Mouse (Mus musculus) forebrain, embryonic 13.5 days (tissue): ENCODE measurements around the gene Thnsl2. TPM values are rescaled to one million over a fixed set of nuclear protein-coding genes. Genes with fewer than 3 reads are reported as not detected.

Experiments
- ATAC-seq: fragments of 200-750 bp; cut with Nextera tagmentation; 2 replicates; pipeline ENCODE4 v1.8.0; 2017
- H3K27ac ChIP-seq: fragments of 300-500 bp; sonication (generic); 2 replicates; pipeline ENCODE4 v1.5.1; 2015; ENCODE audit warnings: inconsistent platforms, mild to moderate bottlenecking, moderate library complexity
- H3K27me3 ChIP-seq: fragments of 300-500 bp; sonication (generic); 2 replicates; pipeline ENCODE4 v1.6.1; 2015; ENCODE audit warnings: mild to moderate bottlenecking, inconsistent platforms
- H3K36me3 ChIP-seq: fragments of 300-500 bp; sonication (generic); 2 replicates; pipeline ENCODE4 v1.6.1; 2015; ENCODE audit warnings: mild to moderate bottlenecking, inconsistent platforms; ENCODE audit not compliant: poor library complexity, severe bottlenecking
- H3K4me1 ChIP-seq: fragments of 300-500 bp; sonication (generic); 2 replicates; pipeline ENCODE4 v1.6.1; 2015; ENCODE audit warnings: inconsistent platforms
- H3K4me2 ChIP-seq: fragments of 300-500 bp; sonication (generic); 2 replicates; pipeline ENCODE4 v1.6.1; 2015; ENCODE audit warnings: inconsistent platforms, mild to moderate bottlenecking, moderate library complexity
- H3K4me3 ChIP-seq: fragments of 300-500 bp; sonication (generic); 2 replicates; pipeline ENCODE4 v1.5.1; 2015; ENCODE audit warnings: mild to moderate bottlenecking, inconsistent platforms
- H3K9ac ChIP-seq: fragments of 300-500 bp; sonication (generic); 2 replicates; pipeline ENCODE4 v1.6.1; 2015; ENCODE audit warnings: mild to moderate bottlenecking, inconsistent platforms
- H3K9me3 ChIP-seq: fragments of 300-500 bp; sonication (generic); replicated peaks from 2 replicates; pipeline ENCODE4 v1.6.1; 2016; ENCODE audit warnings: inconsistent platforms
- WGBS: fragments of 180-500 bp; shearing (Covaris S2); methylation state at CpG from one replicate; pipeline ENCODE4 v1.1.7; 2015; 5-methylcytosine and 5-hydroxymethylcytosine counted together
- polyA plus RNA-seq: library from polyadenylated mRNA; unstranded; fragments of >200 nt; fragmentation: Nextera tagmentation; extraction: Ambion mirVana; gene quantifications from 2 replicates; pipeline ENCODE4 v1.2.1, GENCODE M21; 2015

Gene Thnsl2
- polyA plus RNA-seq, 1 experiment from 2014 or later, result 2.9 TPM

DNA sequence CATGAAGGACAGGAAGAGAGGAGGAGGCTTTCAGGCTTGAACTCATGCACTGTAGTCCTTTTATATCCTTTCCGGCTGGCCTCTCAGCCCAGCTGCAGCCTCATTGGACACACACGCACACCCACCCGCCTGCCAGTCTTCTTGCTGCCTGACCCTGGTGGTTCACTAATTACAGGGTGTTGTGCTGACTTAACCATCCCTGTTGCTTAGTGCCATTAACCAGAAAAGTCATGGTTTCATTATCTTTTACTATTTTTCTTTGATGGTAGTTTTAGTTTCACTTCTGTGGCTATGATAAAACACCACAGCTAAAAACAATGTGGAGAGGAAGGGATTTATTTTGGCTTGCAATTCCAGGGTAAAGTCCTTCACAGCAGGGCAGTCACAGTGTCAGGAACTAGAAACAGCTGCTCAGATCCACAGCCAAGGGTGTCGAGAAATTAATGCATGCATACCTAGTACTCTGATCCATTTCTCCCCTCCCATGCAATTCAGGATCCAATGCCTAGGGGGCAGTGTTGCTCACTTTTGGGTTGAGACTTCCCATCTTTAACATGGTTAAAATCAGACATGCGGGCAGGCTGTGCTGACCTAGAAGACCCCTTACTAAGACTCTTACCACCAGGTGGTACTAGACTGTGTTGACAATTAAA lies 12.6 kb upstream of the Thnsl2 start:
- Histone ChIP-seq H3K27me3 (no peaks in the 10 kb centered on the region), H3K9ac (no peak overlapping the region), H3K4me1 (no peaks in the 10 kb centered on the region), H3K9me3 (no peaks in the 10 kb centered on the region), H3K27ac (no peak overlapping the region), H3K4me2 (no peak overlapping the region), H3K4me3 (no peak overlapping the region), H3K36me3 (no peaks in the 10 kb centered on the region)
- no peak for ATAC-seq
- WGBS, result 71% methylated on average over 5 of the region's 5 CpGs

DNA sequence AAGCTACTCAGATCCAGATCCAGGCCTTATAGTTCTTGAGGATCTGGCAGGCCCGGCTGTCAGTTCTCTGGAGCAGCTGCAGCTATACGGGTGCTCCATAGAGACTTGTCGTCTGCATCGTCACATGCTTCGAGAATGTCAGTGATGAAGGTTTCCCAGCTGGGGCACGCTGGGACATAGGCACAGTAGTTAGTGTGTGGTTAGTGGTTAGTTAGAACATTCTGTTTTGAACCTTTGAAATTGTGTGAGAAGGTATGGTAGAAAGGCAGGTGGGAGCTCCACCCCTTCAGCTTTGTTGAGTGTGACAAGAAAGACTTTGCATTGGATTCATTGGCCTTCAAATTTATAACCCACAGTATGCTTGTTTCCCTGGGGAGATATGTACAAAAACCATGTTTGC lies 10.6 kb upstream of the Thnsl2 start:
- Histone ChIP-seq H3K9ac (no peak overlapping the region), H3K27ac (no peak overlapping the region), H3K9me3 (no peaks in the 10 kb centered on the region), H3K36me3 (no peaks in the 10 kb centered on the region), H3K4me3 (no peak overlapping the region), H3K4me1 (no peaks in the 10 kb centered on the region), H3K27me3 (no peaks in the 10 kb centered on the region), H3K4me2 (no peak overlapping the region)
- ATAC-seq, result no peak
- WGBS, result 93% methylated on average over 6 of the region's 6 CpGs

DNA sequence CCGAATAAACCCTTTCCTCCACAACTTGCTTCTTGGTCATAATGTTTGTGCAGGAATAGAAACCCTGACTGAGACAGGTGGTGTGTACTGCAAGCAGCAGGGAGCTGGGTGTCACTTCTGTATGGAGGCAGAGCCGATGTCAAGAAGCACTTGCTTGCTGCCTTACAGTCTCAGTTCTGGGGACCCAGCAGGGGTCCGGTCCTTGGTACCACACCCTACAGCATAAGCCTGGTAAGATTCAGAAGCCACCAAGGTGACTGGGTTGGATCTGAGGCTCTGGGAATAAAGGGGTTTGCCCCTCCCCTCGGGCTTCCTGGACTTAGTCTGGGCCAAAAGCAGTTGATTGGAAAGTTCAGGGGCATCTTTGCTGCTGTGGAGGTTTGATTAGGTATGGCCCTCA lies 9.2 kb upstream of the Thnsl2 start:
- H3K27me3 ChIP-seq, result no peaks in the 10 kb centered on the region
- ATAC-seq, result no peak
- H3K27ac ChIP-seq, result no peak overlapping the region
- H3K9me3 ChIP-seq, result no peaks in the 10 kb centered on the region
- H3K4me2 ChIP-seq, result no peak overlapping the region
- WGBS, result 81% methylated on average over 4 of the region's 4 CpGs
- no peak overlapping the region for H3K9ac ChIP-seq
- H3K4me3 ChIP-seq, result no peak overlapping the region
- no peaks in the 10 kb centered on the region for H3K4me1 ChIP-seq
- no peaks in the 10 kb centered on the region for H3K36me3 ChIP-seq

DNA sequence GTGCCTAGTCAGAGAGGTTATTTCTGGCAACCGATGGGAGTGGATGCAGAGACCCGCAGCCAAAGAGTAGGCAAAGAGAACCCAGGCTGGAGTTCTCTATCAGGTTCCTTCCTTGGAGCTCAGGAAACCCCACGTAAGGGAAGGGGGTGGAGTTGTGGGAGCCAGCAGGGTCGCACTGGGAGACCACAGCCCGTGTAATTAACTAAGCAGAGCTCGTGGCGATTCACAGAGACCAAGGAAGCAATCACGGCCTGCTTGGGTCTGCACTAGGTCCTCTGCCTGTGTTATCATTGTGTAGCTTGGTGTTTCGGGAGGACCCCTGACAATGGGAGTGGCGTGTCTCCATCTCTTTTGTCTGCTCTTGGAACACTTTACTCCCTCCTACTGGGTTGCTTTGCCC lies 6.9 kb upstream of the Thnsl2 start:
- Histone ChIP-seq H3K9me3 (no peaks in the 10 kb centered on the region), H3K27me3 (no peaks in the 10 kb centered on the region), H3K4me1 (no peaks in the 10 kb centered on the region), H3K4me3 (no peak overlapping the region), H3K36me3 (no peaks in the 10 kb centered on the region), H3K27ac (no peak overlapping the region), H3K9ac (no peak overlapping the region), H3K4me2 (no peak overlapping the region)
- no peak for ATAC-seq
- WGBS, result 26% methylated on average over 10 of the region's 10 CpGs

DNA sequence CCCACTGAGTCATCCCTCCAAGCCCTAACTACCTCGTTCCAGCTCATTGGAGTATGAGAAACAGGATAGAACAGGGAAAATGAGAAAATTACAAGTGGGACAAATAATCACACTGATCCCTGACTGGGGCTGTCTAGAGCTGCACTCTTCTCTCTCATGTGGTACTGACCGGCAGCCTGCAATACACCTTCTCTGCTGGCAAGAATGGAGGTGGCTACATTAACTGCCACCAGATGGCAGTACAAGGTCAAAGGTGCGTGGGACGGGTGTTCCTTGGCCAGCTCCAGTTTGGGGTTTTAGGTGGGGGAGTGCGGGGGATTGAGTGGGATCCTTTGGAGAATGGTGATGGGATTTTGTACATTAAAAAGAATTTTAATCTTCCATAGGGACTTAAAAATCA lies 5.3 kb upstream of the Thnsl2 start:
- Histone ChIP-seq H3K4me3 (no peak overlapping the region), H3K9me3 (no peaks in the 10 kb centered on the region), H3K27me3 (no peaks in the 10 kb centered on the region), H3K27ac (no peak overlapping the region), H3K4me2 (no peak overlapping the region), H3K4me1 (no peaks in the 10 kb centered on the region), H3K36me3 (no peaks in the 10 kb centered on the region), H3K9ac (no peak overlapping the region)
- peak; percentile 55; the same call in 1 of the 2 replicates for ATAC-seq
- WGBS, result 16% methylated on average over 5 of the region's 5 CpGs

DNA sequence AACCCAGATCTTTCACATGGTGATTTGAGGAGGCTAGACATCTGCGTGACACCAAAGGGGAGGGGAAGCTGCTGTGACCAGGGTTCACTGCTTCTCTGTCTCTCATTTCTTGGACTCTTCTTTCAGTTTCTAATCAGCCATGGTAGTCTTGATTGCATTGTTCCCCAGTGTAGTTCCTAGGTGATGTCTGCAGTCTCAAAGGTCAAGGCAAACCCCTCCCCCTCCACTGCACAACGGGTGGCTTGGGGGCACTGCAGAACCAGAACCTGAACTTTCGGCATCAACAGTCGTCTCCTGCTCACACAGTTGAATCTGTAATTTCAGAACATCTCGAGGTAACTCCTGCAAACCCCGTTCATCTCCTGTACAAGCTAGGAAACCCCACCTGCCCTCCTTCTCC lies 4.1 kb upstream of the Thnsl2 start:
- Histone ChIP-seq H3K4me2 (no peak overlapping the region), H3K27me3 (no peaks in the 10 kb centered on the region)

DNA sequence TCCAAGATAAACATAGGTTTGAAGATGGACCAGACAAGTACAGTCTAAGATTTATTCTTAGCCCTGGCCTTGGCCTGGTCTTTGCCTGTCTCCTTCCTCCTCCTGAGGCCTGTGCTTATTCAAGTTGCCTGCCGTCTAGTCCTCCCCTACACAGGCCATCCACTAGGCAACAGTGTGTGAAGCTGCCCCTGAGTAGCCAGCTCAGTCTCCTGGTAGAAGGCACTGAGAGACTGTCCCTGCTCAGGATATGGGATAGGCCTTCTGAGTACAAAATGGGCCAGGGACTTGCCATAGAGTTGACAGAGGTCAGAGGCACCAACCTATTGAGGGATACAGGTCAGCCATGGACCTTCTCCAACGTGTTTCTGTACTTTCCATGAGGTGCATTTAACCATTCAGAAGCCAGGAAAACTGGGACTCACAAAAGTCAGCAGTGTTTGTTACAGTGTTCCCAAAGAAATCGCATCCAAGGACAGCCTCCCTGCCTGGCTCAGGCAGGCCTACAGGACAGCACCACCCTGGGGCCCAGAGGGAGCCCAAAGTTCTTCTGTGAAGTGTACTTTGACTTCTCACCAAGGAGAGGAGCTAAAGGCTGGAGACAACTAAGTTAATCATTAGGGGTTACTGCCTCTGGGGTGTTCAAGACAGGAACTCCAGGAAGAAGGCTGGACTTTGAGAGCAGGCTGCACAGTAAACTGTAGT lies 1.2 kb upstream of the Thnsl2 start:
- Histone ChIP-seq H3K4me2 (no peak overlapping the region), H3K36me3 (no peaks in the 10 kb centered on the region), H3K9me3 (no peaks in the 10 kb centered on the region), H3K4me1 (peaks cover 5% of the 10 kb centered on the region), H3K27me3 (0 out of 2 replicates have a peak, but pooled peaks cover 4% of the 10 kb centered on the region), H3K9ac (no peak overlapping the region), H3K4me3 (no peak overlapping the region), H3K27ac (no peak overlapping the region)
- 71% methylated on average over 3 of the region's 3 CpGs for WGBS
- ATAC-seq, result no peak

More for the DNA sequence above, 4.1 kb upstream of the Thnsl2 start:
- H3K9ac ChIP-seq, result no peak overlapping the region
- WGBS, result 78% methylated on average over 6 of the region's 6 CpGs
- H3K4me3 ChIP-seq, result no peak overlapping the region
- no peaks in the 10 kb centered on the region for H3K36me3 ChIP-seq
- no peak for ATAC-seq
- peaks cover 2% of the 10 kb centered on the region for H3K4me1 ChIP-seq
- no peaks in the 10 kb centered on the region for H3K9me3 ChIP-seq
- H3K27ac ChIP-seq, result no peak overlapping the region

DNA sequence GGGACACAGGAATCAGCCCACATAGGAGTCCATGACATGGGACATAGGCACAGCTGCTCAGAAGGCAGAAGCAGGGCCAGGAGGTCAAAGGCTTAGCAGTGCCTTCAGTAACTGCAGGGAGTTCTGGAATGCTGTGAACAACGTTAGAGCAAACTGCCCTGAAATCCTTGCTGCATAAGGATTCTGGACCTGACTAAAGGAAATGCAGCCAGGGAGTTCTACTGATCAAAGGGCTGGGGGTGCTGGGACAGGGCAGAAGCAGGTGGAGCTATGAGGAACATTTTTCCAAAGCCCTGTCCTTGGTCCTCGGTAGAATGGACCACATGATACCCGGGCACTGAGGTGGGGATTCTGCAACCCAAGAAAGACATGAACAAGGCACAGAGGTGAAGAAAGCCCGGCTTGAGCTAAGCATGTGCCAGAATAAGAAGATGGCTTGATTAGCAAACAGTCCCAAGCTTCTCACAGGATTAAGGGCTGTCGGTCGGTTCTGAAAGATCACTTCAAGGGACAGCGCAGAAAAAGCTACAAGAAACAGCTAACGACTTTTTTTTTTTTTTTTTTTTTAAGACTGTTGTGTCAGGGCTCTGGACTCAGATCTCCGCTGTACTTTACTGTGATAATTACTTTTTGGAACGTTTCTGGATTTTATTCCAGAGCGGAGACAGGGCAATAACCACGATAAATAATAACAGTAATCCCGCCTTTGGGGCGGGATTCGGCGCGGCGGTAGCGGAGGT lies 915 bp downstream of the Thnsl2 start:
- Histone ChIP-seq H3K27me3 (0 out of 2 replicates have a peak, but pooled peaks cover 4% of the 10 kb centered on the region), H3K4me1 (peaks cover 5% of the 10 kb centered on the region), H3K9me3 (no peaks in the 10 kb centered on the region), H3K36me3 (no peaks in the 10 kb centered on the region), H3K9ac (peak overlapping the region; percentile 74), H3K27ac (no peak overlapping the region), H3K4me2 (peak overlapping the region; percentile 81), H3K4me3 (peak overlapping the region; percentile 58)
- WGBS, result 1% methylated on average over 19 of the region's 19 CpGs
- peak; percentile 33 for ATAC-seq

DNA sequence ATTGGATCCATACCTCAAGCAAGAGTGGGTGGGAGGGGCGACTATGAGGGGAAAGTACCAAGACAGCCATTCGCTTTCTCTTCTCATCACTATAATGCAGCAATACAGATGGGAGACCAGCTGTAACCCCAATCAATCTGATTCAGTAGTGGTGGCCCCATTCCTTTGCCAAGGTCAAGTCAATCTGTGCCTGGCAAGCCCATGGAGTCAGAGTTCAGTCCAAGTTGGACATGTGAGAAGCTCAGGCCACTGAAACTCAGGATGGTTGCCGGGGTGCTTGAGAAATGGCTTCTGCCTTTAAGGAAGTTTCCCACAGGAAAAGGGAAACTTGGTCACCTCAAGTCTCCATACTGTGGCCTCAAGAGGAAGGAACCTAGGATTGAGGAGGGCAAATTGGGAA lies 9.2 kb downstream of the Thnsl2 start:
- Histone ChIP-seq H3K9me3 (no peaks in the 10 kb centered on the region), H3K36me3 (no peaks in the 10 kb centered on the region), H3K27me3 (no peaks in the 10 kb centered on the region), H3K4me2 (no peak overlapping the region), H3K27ac (no peak overlapping the region), H3K4me3 (no peak overlapping the region), H3K4me1 (no peaks in the 10 kb centered on the region), H3K9ac (no peak overlapping the region)
- 91% methylated on average over 3 of the region's 3 CpGs for WGBS
- no peak for ATAC-seq

DNA sequence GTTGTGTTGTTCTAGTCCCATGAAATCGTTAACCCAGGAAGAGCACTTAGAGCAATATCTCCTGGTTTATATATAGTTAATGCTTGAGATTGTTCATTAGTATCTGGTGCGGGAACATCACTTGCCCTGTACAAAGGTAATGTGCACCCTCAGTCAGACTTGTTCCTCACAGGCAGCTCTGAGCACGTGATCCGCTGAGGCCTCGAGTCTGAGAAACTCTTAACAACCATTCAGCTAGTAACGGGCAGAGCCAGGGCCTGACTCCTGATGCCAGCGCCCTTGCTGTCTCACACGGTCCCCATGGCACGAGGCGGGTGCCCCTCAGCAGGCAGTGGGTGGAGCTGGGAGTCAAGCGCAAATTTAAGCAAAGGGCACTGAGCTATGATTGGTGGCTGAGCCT lies 10.7 kb downstream of the Thnsl2 start:
- Histone ChIP-seq H3K4me2 (no peak overlapping the region), H3K27me3 (no peaks in the 10 kb centered on the region), H3K4me1 (no peaks in the 10 kb centered on the region), H3K36me3 (no peaks in the 10 kb centered on the region), H3K9me3 (no peaks in the 10 kb centered on the region), H3K9ac (no peak overlapping the region), H3K27ac (no peak overlapping the region), H3K4me3 (no peak overlapping the region)
- 88% methylated on average over 11 of the region's 11 CpGs for WGBS
- no peak for ATAC-seq

DNA sequence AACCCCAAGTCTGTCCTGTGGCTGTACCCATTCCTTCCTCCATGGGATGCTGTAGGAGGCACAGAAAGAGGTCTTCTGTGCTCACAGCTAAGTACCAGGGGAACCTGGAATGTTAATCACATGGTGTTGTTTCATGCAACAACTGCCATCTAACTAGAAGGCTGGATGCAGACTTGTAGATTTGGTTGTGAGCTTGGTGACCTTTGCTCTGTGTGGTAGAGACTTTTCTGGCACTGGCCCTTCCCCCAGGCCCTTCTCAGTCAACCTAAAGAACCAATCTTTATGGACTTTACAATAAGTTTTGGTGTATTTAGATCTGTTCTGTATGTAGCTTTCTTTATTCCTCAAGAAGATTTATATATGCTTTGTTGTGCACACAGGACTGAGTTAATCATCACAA lies 13.2 kb downstream of the Thnsl2 start:
- Histone ChIP-seq H3K4me2 (no peak overlapping the region), H3K27ac (no peak overlapping the region), H3K27me3 (no peaks in the 10 kb centered on the region), H3K4me1 (no peaks in the 10 kb centered on the region), H3K4me3 (no peak overlapping the region), H3K9ac (no peak overlapping the region), H3K36me3 (no peaks in the 10 kb centered on the region), H3K9me3 (no peaks in the 10 kb centered on the region)
- no peak for ATAC-seq

DNA sequence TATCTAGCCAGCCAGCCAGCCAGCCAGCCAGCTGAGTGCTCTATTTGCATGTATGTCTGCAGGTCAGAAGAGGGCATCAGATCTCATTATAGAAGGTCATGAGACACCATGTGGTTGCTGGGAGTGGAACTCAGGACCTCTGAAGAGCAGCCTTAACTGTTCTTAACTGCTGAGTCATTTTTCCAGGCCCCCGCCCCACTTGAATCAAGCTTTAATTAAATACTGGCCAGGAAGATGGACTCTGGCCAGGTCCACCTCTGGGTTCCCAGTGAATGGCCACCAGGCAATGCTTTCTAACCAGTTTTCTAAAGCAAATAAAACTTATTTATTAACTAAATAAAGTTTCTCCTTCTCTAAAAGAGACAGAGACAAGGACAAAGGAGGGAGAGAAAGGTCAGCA lies 14.0 kb downstream of the Thnsl2 start:
- no peaks in the 10 kb centered on the region for H3K27me3 ChIP-seq
- no peaks in the 10 kb centered on the region for H3K36me3 ChIP-seq
- no peaks in the 10 kb centered on the region for H3K9me3 ChIP-seq
- no peak overlapping the region for H3K9ac ChIP-seq
- no peak overlapping the region for H3K27ac ChIP-seq
- no peak overlapping the region for H3K4me2 ChIP-seq
- H3K4me1 ChIP-seq, result no peaks in the 10 kb centered on the region
- 92% methylated on average over 1 of the region's 1 CpGs for WGBS
- no peak for ATAC-seq
- H3K4me3 ChIP-seq, result no peak overlapping the region
